Mouse (Mus musculus): ENCODE results near the gene Rora.

Gene Rora

GRCm38 (mm10) chr9:69313297-69313696 lies 659.7 kb downstream of the Rora start:
- no peak for DNase-seq (ENCODE audit: low spot score)

- no peak for DNase-seq (ENCODE audit: low spot score)
Measured at GRCm38 (mm10) chr9:69314451-69315210, 661.0 kb downstream of the Rora start.

- no peak for DNase-seq (ENCODE audit: low spot score)
Measured at GRCm38 (mm10) chr9:69317527-69318115, 664.0 kb downstream of the Rora start.

- DNase-seq (ENCODE audit: low spot score) = no peak
Measured at GRCm38 (mm10) chr9:69319434-69319833, 665.8 kb downstream of the Rora start.

GRCm38 (mm10) chr9:69319913-69320634 lies 666.5 kb downstream of the Rora start:
- no peak for DNase-seq (ENCODE audit: low spot score)

GRCm38 (mm10) chr9:69320635-69321027 lies 667.0 kb downstream of the Rora start:
- DNase-seq (ENCODE audit: low spot score) = no peak

GRCm38 (mm10) chr9:69321956-69322355 lies 668.4 kb downstream of the Rora start:
- DNase-seq (ENCODE audit: low spot score) = no peak

- DNase-seq (ENCODE audit: low spot score) = no peak
Measured at GRCm38 (mm10) chr9:69323831-69324230, 670.2 kb downstream of the Rora start.

- no peak for DNase-seq (ENCODE audit: low spot score)
Measured at GRCm38 (mm10) chr9:69327077-69327476, 673.5 kb downstream of the Rora start.

- DNase-seq (ENCODE audit: low spot score) = no peak
Measured at GRCm38 (mm10) chr9:69327591-69327990, 674.0 kb downstream of the Rora start.

- DNase-seq (ENCODE audit: low spot score) = no peak
Measured at GRCm38 (mm10) chr9:69331790-69332189, 678.2 kb downstream of the Rora start.

- no peak for DNase-seq (ENCODE audit: low spot score)
Measured at GRCm38 (mm10) chr9:69332802-69333568, 679.4 kb downstream of the Rora start.

- no peak for DNase-seq (ENCODE audit: low spot score)
Measured at GRCm38 (mm10) chr9:69333654-69334053, 680.1 kb downstream of the Rora start.

- DNase-seq (ENCODE audit: low spot score) = no peak
Measured at GRCm38 (mm10) chr9:69334106-69334505, 680.5 kb downstream of the Rora start.

- no peak for DNase-seq (ENCODE audit: low spot score)
Measured at GRCm38 (mm10) chr9:69336063-69336462, 682.5 kb downstream of the Rora start.

GRCm38 (mm10) chr9:69339199-69339598 lies 685.6 kb downstream of the Rora start:
- no peak for DNase-seq (ENCODE audit: low spot score)

GRCm38 (mm10) chr9:69339829-69340228 lies 686.2 kb downstream of the Rora start:
- DNase-seq (ENCODE audit: low spot score) = no peak

GRCm38 (mm10) chr9:69340421-69340820 lies 686.8 kb downstream of the Rora start:
- no peak for DNase-seq (ENCODE audit: low spot score)

GRCm38 (mm10) chr9:69343881-69344280 lies 690.3 kb downstream of the Rora start:
- no peak for DNase-seq (ENCODE audit: low spot score)

GRCm38 (mm10) chr9:69345550-69345949 lies 692.0 kb downstream of the Rora start:
- no peak for DNase-seq (ENCODE audit: low spot score)

GRCm38 (mm10) chr9:69347796-69348195 lies 694.2 kb downstream of the Rora start:
- no peak for DNase-seq (ENCODE audit: low spot score)

GRCm38 (mm10) chr9:69349537-69349936 lies 696.0 kb downstream of the Rora start:
- DNase-seq (ENCODE audit: low spot score) = no peak
